Mouse (Mus musculus): ENCODE data around the gene Fgfr2.
A peak's percentile ranks its signal among the peaks of the same experiment; 100 is the strongest.

DNA sequence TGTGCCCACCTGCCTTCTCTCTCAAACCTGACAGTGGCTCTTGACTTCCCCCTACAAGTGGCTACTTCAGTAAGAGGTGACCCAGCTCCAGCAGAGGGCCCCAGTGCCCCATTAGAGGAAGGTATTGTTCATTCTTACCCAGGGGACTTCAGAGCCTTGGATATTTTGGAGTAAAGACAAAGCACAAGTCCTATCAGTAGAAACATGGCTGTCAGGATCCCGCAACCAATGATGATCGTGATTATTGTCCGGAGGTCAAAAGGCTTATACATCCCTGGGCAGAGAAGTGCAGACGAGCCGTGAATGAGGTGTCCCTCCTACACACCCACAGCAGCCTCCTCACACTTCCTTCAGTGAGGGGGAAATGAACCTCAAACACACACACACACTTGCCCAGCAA is 1796.1 kb downstream of the Fgfr2 start:
- TF ChIP-seq CTCF (IDR thresholded peaks at IDR 0.05; ENCODE audit: low read depth) (0 out of 2 replicates have a peak, but pooled peaks have one; percentile 14), EP300 (IDR thresholded peaks at IDR 0.05; ENCODE audit: low read depth) (no peak)

Measured in liver, postnatal 0 days (tissue).